Mouse (Mus musculus): Measurements from ENCODE around the gene Arfgef3. TPM values are rescaled to one million over a fixed set of nuclear protein-coding genes. Genes with fewer than 3 reads are reported as not detected.
"Not testable (repeated sequence)": the region's sequence is repeated elsewhere in the genome, so short reads cannot be mapped to it uniquely, and the experiment has no call there.

The Arfgef3 gene
- polyA plus RNA-seq, 1 experiment from 2014 or later, result 0.56 TPM

GRCm38 (mm10) chr10:18640596-18640995, 103.2 kb downstream of the Arfgef3 start:
- Histone ChIP-seq H3K9me3 (replicated peaks; ENCODE audit: control insufficient read depth, low read length) (no peaks in the 10 kb centered on the region), H3K27ac (ENCODE audit: low read depth, low read length) (no peak overlapping the region), H3K9ac (ENCODE audit: low read depth, low read length) (no peak overlapping the region), H3K4me3 (ENCODE audit: low read depth, low read length) (no peak overlapping the region), H3K27me3 (ENCODE audit: control insufficient read depth, insufficient read depth, low read length) (no peaks in the 10 kb centered on the region), H3K4me2 (no peak overlapping the region), H3K4me1 (ENCODE audit: control insufficient read depth, insufficient read depth, low read length) (no peaks in the 10 kb centered on the region), H3K36me3 (ENCODE audit: control insufficient read depth, insufficient read depth, low read length) (no peaks in the 10 kb centered on the region)
- WGBS (ENCODE audit: insufficient replicate concordance), result 77% methylated on average over 5 of the region's 5 CpGs
- no peak for ATAC-seq (replicated peaks; ENCODE audit: insufficient number of reproducible peaks, low FRiP score, low TSS enrichment)

DNA sequence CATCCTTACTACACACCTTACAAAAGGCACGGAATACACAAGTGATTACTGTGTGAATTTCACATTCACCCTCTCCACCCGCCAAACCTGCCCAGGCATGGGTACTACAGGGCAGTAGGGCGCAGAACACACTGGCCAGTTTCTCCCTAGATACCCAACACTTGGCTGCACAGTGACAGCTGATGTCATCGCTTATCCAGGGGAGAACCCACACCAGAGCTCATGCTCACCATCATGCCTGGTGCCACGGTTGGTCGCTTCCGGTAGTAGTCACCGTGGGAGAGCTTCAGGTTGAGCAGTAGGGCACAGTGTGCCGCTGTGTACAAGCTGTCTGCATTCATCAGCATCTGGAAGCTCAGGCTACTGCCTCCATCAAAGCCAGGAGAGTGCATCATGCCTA, 108.3 kb downstream of the Arfgef3 start:
- H3K4me1 ChIP-seq (ENCODE audit: control insufficient read depth, insufficient read depth, low read length), result no peaks in the 10 kb centered on the region
- H3K27ac ChIP-seq (ENCODE audit: low read depth, low read length), result no peak overlapping the region
- 86% methylated on average over 9 of the region's 9 CpGs for WGBS (ENCODE audit: insufficient replicate concordance)
- ATAC-seq (replicated peaks; ENCODE audit: insufficient number of reproducible peaks, low FRiP score, low TSS enrichment), result no peak
- no peak overlapping the region for H3K4me3 ChIP-seq (ENCODE audit: low read depth, low read length)
- H3K36me3 ChIP-seq (ENCODE audit: control insufficient read depth, insufficient read depth, low read length), result no peaks in the 10 kb centered on the region
- no peak overlapping the region for H3K4me2 ChIP-seq
- no peaks in the 10 kb centered on the region for H3K27me3 ChIP-seq (ENCODE audit: control insufficient read depth, insufficient read depth, low read length)
- no peak overlapping the region for H3K9ac ChIP-seq (ENCODE audit: low read depth, low read length)
- H3K9me3 ChIP-seq (replicated peaks; ENCODE audit: control insufficient read depth, low read length), result no peaks in the 10 kb centered on the region

GRCm38 (mm10) chr10:18634405-18634985, 109.3 kb downstream of the Arfgef3 start:
- H3K36me3 ChIP-seq (ENCODE audit: control insufficient read depth, insufficient read depth, low read length), result no peaks in the 10 kb centered on the region
- no peaks in the 10 kb centered on the region for H3K4me1 ChIP-seq (ENCODE audit: control insufficient read depth, insufficient read depth, low read length)
- no peak for ATAC-seq (replicated peaks; ENCODE audit: insufficient number of reproducible peaks, low FRiP score, low TSS enrichment)
- no peak overlapping the region for H3K4me3 ChIP-seq (ENCODE audit: low read depth, low read length)
- H3K27ac ChIP-seq (ENCODE audit: low read depth, low read length), result no peak overlapping the region
- no peak overlapping the region for H3K4me2 ChIP-seq
- H3K27me3 ChIP-seq (ENCODE audit: control insufficient read depth, insufficient read depth, low read length), result no peaks in the 10 kb centered on the region
- H3K9me3 ChIP-seq (replicated peaks; ENCODE audit: control insufficient read depth, low read length), result no peaks in the 10 kb centered on the region
- H3K9ac ChIP-seq (ENCODE audit: low read depth, low read length), result no peak overlapping the region
- WGBS (ENCODE audit: insufficient replicate concordance), result 81% methylated on average over 7 of the region's 7 CpGs

DNA sequence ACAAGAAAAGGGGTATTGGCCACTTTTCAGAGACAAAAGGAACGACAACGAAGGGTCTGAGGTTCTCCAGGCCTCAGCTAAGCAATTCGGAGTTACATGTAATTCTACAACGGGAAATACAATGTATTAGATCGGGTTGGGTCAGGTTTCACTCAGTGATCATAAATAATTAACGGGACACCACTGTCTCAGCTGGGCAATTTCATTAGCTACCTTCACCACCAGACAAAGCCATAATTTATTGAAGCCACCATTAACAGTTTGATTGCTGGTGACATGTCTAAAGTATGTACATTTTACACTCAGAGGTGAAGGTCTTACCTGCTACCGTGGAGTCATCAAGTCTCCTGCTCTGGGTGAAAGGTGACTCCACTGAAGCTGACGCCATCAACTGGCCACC, 113.3 kb downstream of the Arfgef3 start:
- Histone ChIP-seq H3K9me3 (replicated peaks; ENCODE audit: control insufficient read depth, low read length) (no peaks in the 10 kb centered on the region), H3K27me3 (ENCODE audit: control insufficient read depth, insufficient read depth, low read length) (no peaks in the 10 kb centered on the region), H3K4me3 (ENCODE audit: low read depth, low read length) (no peak overlapping the region), H3K4me2 (no peak overlapping the region), H3K4me1 (ENCODE audit: control insufficient read depth, insufficient read depth, low read length) (no peaks in the 10 kb centered on the region), H3K9ac (ENCODE audit: low read depth, low read length) (no peak overlapping the region), H3K27ac (ENCODE audit: low read depth, low read length) (no peak overlapping the region), H3K36me3 (ENCODE audit: control insufficient read depth, insufficient read depth, low read length) (no peaks in the 10 kb centered on the region)
- 84% methylated on average over 8 of the region's 8 CpGs for WGBS (ENCODE audit: insufficient replicate concordance)
- ATAC-seq (replicated peaks; ENCODE audit: insufficient number of reproducible peaks, low FRiP score, low TSS enrichment), result no peak

GRCm38 (mm10) chr10:18627530-18627929, 116.2 kb downstream of the Arfgef3 start:
- no peaks in the 10 kb centered on the region for H3K9me3 ChIP-seq (replicated peaks; ENCODE audit: control insufficient read depth, low read length)
- no peak overlapping the region for H3K4me3 ChIP-seq (ENCODE audit: low read depth, low read length)
- no peak for ATAC-seq (replicated peaks; ENCODE audit: insufficient number of reproducible peaks, low FRiP score, low TSS enrichment)
- no peaks in the 10 kb centered on the region for H3K27me3 ChIP-seq (ENCODE audit: control insufficient read depth, insufficient read depth, low read length)
- WGBS (ENCODE audit: insufficient replicate concordance), result 84% methylated on average over 6 of the region's 6 CpGs
- no peaks in the 10 kb centered on the region for H3K36me3 ChIP-seq (ENCODE audit: control insufficient read depth, insufficient read depth, low read length)
- no peak overlapping the region for H3K27ac ChIP-seq (ENCODE audit: low read depth, low read length)
- no peak overlapping the region for H3K9ac ChIP-seq (ENCODE audit: low read depth, low read length)
- H3K4me1 ChIP-seq (ENCODE audit: control insufficient read depth, insufficient read depth, low read length), result no peaks in the 10 kb centered on the region
- H3K4me2 ChIP-seq, result no peak overlapping the region

DNA sequence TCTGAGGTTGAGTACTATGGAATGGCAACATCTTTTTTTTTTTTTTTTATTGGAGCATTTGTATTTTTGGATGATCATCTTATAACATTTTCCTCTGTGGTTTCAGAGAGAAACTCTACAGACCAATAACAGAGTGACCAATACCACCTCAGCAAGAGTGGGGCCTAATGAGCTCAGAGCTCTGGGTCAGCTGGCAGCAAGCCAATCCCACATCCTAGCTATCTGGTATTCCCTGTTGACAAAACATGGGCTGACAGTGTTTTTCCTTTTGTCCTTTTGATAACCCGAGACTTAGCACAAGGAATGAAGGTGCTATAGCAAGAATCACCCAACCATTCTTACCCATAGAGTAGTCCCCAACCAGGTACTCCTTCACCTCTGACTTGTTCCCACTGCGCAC, 131.0 kb downstream of the Arfgef3 start:
- no peak for ATAC-seq (replicated peaks; ENCODE audit: insufficient number of reproducible peaks, low FRiP score, low TSS enrichment)
- Histone ChIP-seq H3K27ac (ENCODE audit: low read depth, low read length) (no peak overlapping the region), H3K27me3 (ENCODE audit: control insufficient read depth, insufficient read depth, low read length) (no peaks in the 10 kb centered on the region), H3K4me1 (ENCODE audit: control insufficient read depth, insufficient read depth, low read length) (no peaks in the 10 kb centered on the region), H3K9me3 (replicated peaks; ENCODE audit: control insufficient read depth, low read length) (no peaks in the 10 kb centered on the region), H3K36me3 (ENCODE audit: control insufficient read depth, insufficient read depth, low read length) (no peaks in the 10 kb centered on the region), H3K4me3 (ENCODE audit: low read depth, low read length) (no peak overlapping the region), H3K4me2 (no peak overlapping the region), H3K9ac (ENCODE audit: low read depth, low read length) (no peak overlapping the region)
- 76% methylated on average over 2 of the region's 2 CpGs for WGBS (ENCODE audit: insufficient replicate concordance)

DNA sequence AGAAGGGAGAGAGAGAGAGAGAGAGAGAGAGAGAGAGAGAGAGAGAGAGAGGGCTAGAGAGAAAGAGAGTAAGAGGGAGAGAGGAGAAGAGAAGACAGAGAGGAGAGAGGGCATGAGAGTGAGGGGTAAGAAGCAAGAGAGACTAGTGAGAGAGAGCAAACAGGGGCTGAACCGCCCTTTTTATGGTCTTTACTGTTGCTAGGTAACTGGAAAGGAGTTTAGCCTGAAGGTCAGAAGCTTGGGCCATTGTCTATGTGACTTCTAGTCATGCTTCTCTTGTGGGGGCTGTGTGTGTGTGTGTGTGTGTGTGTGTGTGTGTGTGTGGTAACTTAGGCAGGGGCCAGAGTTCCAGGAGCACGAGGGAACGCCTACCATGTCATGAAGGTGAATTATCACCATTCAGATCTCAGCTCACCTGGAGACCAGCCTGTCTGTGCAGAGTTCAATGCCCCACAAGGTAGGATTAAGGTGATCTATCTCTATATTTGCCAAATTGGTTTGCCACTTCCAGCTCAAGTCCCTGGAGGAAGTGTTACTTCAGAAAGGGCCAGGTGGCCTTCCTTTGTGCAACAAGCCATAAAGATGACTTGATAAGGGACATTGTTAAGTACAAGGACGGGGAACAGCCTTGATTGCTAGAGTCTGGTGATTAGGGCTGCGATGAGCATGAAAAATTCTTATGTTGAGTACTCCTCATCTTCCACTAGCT, 138.8 kb downstream of the Arfgef3 start:
- 49% methylated on average over 5 of the region's 5 CpGs for WGBS (ENCODE audit: insufficient replicate concordance)
- H3K36me3 ChIP-seq (ENCODE audit: control insufficient read depth, insufficient read depth, low read length); H3K9ac ChIP-seq (ENCODE audit: low read depth, low read length); ATAC-seq (replicated peaks; ENCODE audit: insufficient number of reproducible peaks, low FRiP score, low TSS enrichment); H3K4me1 ChIP-seq (ENCODE audit: control insufficient read depth, insufficient read depth, low read length); H3K4me2 ChIP-seq; H3K27ac ChIP-seq (ENCODE audit: low read depth, low read length); H3K27me3 ChIP-seq (ENCODE audit: control insufficient read depth, insufficient read depth, low read length); H3K4me3 ChIP-seq (ENCODE audit: low read depth, low read length); H3K9me3 ChIP-seq (replicated peaks; ENCODE audit: control insufficient read depth, low read length): not testable (repeated sequence)

DNA sequence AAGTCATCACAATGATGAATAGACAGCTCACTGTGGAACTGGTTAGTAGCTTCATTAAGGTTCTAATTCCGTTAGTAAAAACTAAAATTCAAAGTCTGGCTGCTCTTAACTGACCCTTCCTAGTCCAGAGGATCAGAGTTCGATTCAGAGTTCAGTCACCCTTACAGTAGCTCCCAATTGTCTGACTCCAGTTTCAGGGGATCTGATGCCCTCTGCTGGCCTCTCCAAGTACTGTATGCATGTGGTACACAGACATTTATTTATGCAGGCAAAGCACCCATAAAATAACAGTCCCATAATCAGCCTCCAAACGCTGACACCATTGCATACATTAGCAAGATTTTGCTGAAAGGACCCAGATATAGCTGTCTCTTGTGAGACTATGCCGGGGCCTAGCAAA, 141.7 kb downstream of the Arfgef3 start:
- 20% methylated on average over 4 of the region's 4 CpGs for WGBS (ENCODE audit: insufficient replicate concordance)
- no peak overlapping the region for H3K4me3 ChIP-seq (ENCODE audit: low read depth, low read length)

DNA sequence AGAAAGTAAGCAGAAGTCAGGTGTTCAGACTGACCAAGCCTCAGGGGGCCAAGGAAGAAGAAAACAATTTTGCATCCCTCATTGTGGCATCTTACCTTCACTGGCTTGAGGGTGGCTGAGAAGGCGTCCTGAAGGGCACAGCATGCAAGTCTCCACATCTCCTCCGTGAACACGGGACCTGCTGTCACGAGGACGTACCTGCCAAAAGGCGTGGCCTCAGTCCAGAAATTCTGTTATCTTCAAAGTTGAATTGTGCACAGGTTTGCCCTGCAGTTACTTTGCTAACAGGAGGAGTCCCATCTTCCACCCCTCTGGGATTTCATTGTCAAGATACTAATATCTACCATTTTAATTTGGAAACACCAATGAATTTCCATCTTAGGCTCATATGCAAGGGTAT, 146.1 kb downstream of the Arfgef3 start:
- 86% methylated on average over 6 of the region's 6 CpGs for WGBS (ENCODE audit: insufficient replicate concordance)

More for the DNA sequence above, 141.7 kb downstream of the Arfgef3 start:
- Histone ChIP-seq H3K27me3 (ENCODE audit: control insufficient read depth, insufficient read depth, low read length) (no peaks in the 10 kb centered on the region), H3K36me3 (ENCODE audit: control insufficient read depth, insufficient read depth, low read length) (no peaks in the 10 kb centered on the region), H3K9me3 (replicated peaks; ENCODE audit: control insufficient read depth, low read length) (no peaks in the 10 kb centered on the region), H3K4me1 (ENCODE audit: control insufficient read depth, insufficient read depth, low read length) (no peaks in the 10 kb centered on the region), H3K9ac (ENCODE audit: low read depth, low read length) (no peak overlapping the region), H3K4me2 (no peak overlapping the region), H3K27ac (ENCODE audit: low read depth, low read length) (no peak overlapping the region)
- ATAC-seq (replicated peaks; ENCODE audit: insufficient number of reproducible peaks, low FRiP score, low TSS enrichment), result no peak

More for the DNA sequence above, 146.1 kb downstream of the Arfgef3 start:
- ATAC-seq (replicated peaks; ENCODE audit: insufficient number of reproducible peaks, low FRiP score, low TSS enrichment), result no peak
- Histone ChIP-seq H3K4me2 (no peak overlapping the region), H3K27me3 (ENCODE audit: control insufficient read depth, insufficient read depth, low read length) (no peaks in the 10 kb centered on the region), H3K27ac (ENCODE audit: low read depth, low read length) (no peak overlapping the region), H3K9ac (ENCODE audit: low read depth, low read length) (no peak overlapping the region), H3K36me3 (ENCODE audit: control insufficient read depth, insufficient read depth, low read length) (no peaks in the 10 kb centered on the region), H3K4me3 (ENCODE audit: low read depth, low read length) (no peak overlapping the region), H3K4me1 (ENCODE audit: control insufficient read depth, insufficient read depth, low read length) (no peaks in the 10 kb centered on the region), H3K9me3 (replicated peaks; ENCODE audit: control insufficient read depth, low read length) (no peaks in the 10 kb centered on the region)
